Mouse (Mus musculus): ENCODE data around the gene Frmd4b. TPM values are rescaled to one million over a fixed set of nuclear protein-coding genes. Genes with fewer than 3 reads are reported as not detected.

Frmd4b gene
- polyA plus RNA-seq, 1 experiment from 2014 or later, result 10.6 TPM

Other genes with a start within 250 kb of the Frmd4b start
- 1.2 TPM in 2 replicates for gene Mitf, start 189.5 kb upstream of the Frmd4b start, polyA plus RNA-seq (2015; fragmentation: Nextera tagmentation; extraction: Ambion mirVana)